Mouse (Mus musculus): ENCODE measurements at regions not wholly inside any gene's neighbourhood (a gene's known extent, or its start where the extent isn't known, plus 50 kb on each side); places are given as distances from the start of the nearest gene placed in this dataset.

GRCm38 (mm10) chr1:81950140-81950550, 282.8 kb upstream of the Gm9747 start:
- no peak overlapping the region for H3K27ac ChIP-seq (replicated peaks)
- H3K4me1 ChIP-seq (replicated peaks) = no peaks in the 10 kb centered on the region
- H3K9ac ChIP-seq = no peak overlapping the region
- no peak for ATAC-seq (ENCODE audit: insufficient read depth)
- H3K27me3 ChIP-seq = no peaks in the 10 kb centered on the region
- H3K9me3 ChIP-seq (replicated peaks) = no peaks in the 10 kb centered on the region
- H3K4me3 ChIP-seq (replicated peaks) = no peak overlapping the region
- WGBS (ENCODE audit: insufficient replicate concordance) = 39% methylated on average over 3 of the region's 3 CpGs
- no peaks in the 10 kb centered on the region for H3K36me3 ChIP-seq (replicated peaks)
- no peak overlapping the region for H3K4me2 ChIP-seq

GRCm38 (mm10) chr1:81950853-81951252, 282.1 kb upstream of the Gm9747 start:
- H3K4me1 ChIP-seq (replicated peaks) = no peaks in the 10 kb centered on the region
- ATAC-seq (ENCODE audit: insufficient read depth) = no peak; the same call in 1 of the 2 replicates
- no peak overlapping the region for H3K4me2 ChIP-seq
- H3K9ac ChIP-seq = no peak overlapping the region
- no peaks in the 10 kb centered on the region for H3K9me3 ChIP-seq (replicated peaks)
- no peaks in the 10 kb centered on the region for H3K27me3 ChIP-seq
- no peaks in the 10 kb centered on the region for H3K36me3 ChIP-seq (replicated peaks)
- 35% methylated on average over 1 of the region's 1 CpGs for WGBS (ENCODE audit: insufficient replicate concordance)
- no peak overlapping the region for H3K4me3 ChIP-seq (replicated peaks)
- H3K27ac ChIP-seq (replicated peaks) = no peak overlapping the region

- Histone ChIP-seq H3K27me3 (no peaks in the 10 kb centered on the region), H3K36me3 (replicated peaks) (no peaks in the 10 kb centered on the region), H3K9me3 (replicated peaks) (no peaks in the 10 kb centered on the region), H3K4me2 (no peak overlapping the region), H3K4me3 (replicated peaks) (no peak overlapping the region), H3K27ac (replicated peaks) (no peak overlapping the region), H3K9ac (no peak overlapping the region), H3K4me1 (replicated peaks) (no peaks in the 10 kb centered on the region)
- ATAC-seq (ENCODE audit: insufficient read depth) = no peak
- 59% methylated on average over 4 of the region's 4 CpGs for WGBS (ENCODE audit: insufficient replicate concordance)
Measured at GRCm38 (mm10) chr1:81951493-81952011, 281.4 kb upstream of the Gm9747 start.

- no peak overlapping the region for H3K4me3 ChIP-seq (replicated peaks)
- no peak overlapping the region for H3K4me2 ChIP-seq
- no peak overlapping the region for H3K27ac ChIP-seq (replicated peaks)
- no peaks in the 10 kb centered on the region for H3K27me3 ChIP-seq
- 46% methylated on average over 3 of the region's 3 CpGs for WGBS (ENCODE audit: insufficient replicate concordance)
- no peaks in the 10 kb centered on the region for H3K36me3 ChIP-seq (replicated peaks)
- H3K9ac ChIP-seq = no peak overlapping the region
- ATAC-seq (ENCODE audit: insufficient read depth) = no peak
- no peaks in the 10 kb centered on the region for H3K4me1 ChIP-seq (replicated peaks)
- H3K9me3 ChIP-seq (replicated peaks) = no peaks in the 10 kb centered on the region
Measured at GRCm38 (mm10) chr1:81952095-81952494, 280.8 kb upstream of the Gm9747 start.

- Histone ChIP-seq H3K27me3 (no peaks in the 10 kb centered on the region), H3K9ac (no peak overlapping the region), H3K4me3 (replicated peaks) (no peak overlapping the region), H3K27ac (replicated peaks) (no peak overlapping the region), H3K4me2 (no peak overlapping the region), H3K36me3 (replicated peaks) (no peaks in the 10 kb centered on the region), H3K4me1 (replicated peaks) (no peaks in the 10 kb centered on the region), H3K9me3 (replicated peaks) (no peaks in the 10 kb centered on the region)
- WGBS (ENCODE audit: insufficient replicate concordance) = 40% methylated on average over 2 of the region's 2 CpGs
- no peak for ATAC-seq (ENCODE audit: insufficient read depth)
Measured at GRCm38 (mm10) chr1:81954507-81954906, 278.4 kb upstream of the Gm9747 start.

GRCm38 (mm10) chr1:81967062-81967461, 265.9 kb upstream of the Gm9747 start:
- Histone ChIP-seq H3K4me1 (replicated peaks) (no peaks in the 10 kb centered on the region), H3K9me3 (replicated peaks) (no peaks in the 10 kb centered on the region), H3K4me2 (no peak overlapping the region), H3K27ac (replicated peaks) (no peak overlapping the region), H3K4me3 (replicated peaks) (no peak overlapping the region), H3K9ac (no peak overlapping the region), H3K27me3 (no peaks in the 10 kb centered on the region), H3K36me3 (replicated peaks) (no peaks in the 10 kb centered on the region)
- ATAC-seq (ENCODE audit: insufficient read depth) = no peak
- 62% methylated on average over 1 of the region's 1 CpGs for WGBS (ENCODE audit: insufficient replicate concordance)

GRCm38 (mm10) chr1:81967746-81968295, 265.1 kb upstream of the Gm9747 start:
- no peak overlapping the region for H3K4me3 ChIP-seq (replicated peaks)
- WGBS (ENCODE audit: insufficient replicate concordance) = 74% methylated on average over 1 of the region's 1 CpGs
- ATAC-seq (ENCODE audit: insufficient read depth) = no peak

GRCm38 (mm10) chr1:81972575-81972974, 260.3 kb upstream of the Gm9747 start:
- no peaks in the 10 kb centered on the region for H3K36me3 ChIP-seq (replicated peaks)
- no peak overlapping the region for H3K4me2 ChIP-seq
- no peak for ATAC-seq (ENCODE audit: insufficient read depth)
- no peaks in the 10 kb centered on the region for H3K27me3 ChIP-seq
- H3K4me1 ChIP-seq (replicated peaks) = no peaks in the 10 kb centered on the region
- no peak overlapping the region for H3K4me3 ChIP-seq (replicated peaks)
- H3K9ac ChIP-seq = no peak overlapping the region
- WGBS (ENCODE audit: insufficient replicate concordance) = 54% methylated on average over 5 of the region's 5 CpGs
- H3K27ac ChIP-seq (replicated peaks) = no peak overlapping the region
- no peaks in the 10 kb centered on the region for H3K9me3 ChIP-seq (replicated peaks)

More at GRCm38 (mm10) chr1:81967746-81968295, 265.1 kb upstream of the Gm9747 start:
- Histone ChIP-seq H3K9ac (no peak overlapping the region), H3K27ac (replicated peaks) (no peak overlapping the region), H3K36me3 (replicated peaks) (no peaks in the 10 kb centered on the region), H3K27me3 (no peaks in the 10 kb centered on the region), H3K4me1 (replicated peaks) (no peaks in the 10 kb centered on the region), H3K9me3 (replicated peaks) (no peaks in the 10 kb centered on the region), H3K4me2 (no peak overlapping the region)

- H3K4me2 ChIP-seq = no peak overlapping the region
- no peak overlapping the region for H3K4me3 ChIP-seq (replicated peaks)
- no peak overlapping the region for H3K27ac ChIP-seq (replicated peaks)
- no peaks in the 10 kb centered on the region for H3K27me3 ChIP-seq
- no peaks in the 10 kb centered on the region for H3K36me3 ChIP-seq (replicated peaks)
- no peak for ATAC-seq (ENCODE audit: insufficient read depth)
- H3K9ac ChIP-seq = no peak overlapping the region
- H3K9me3 ChIP-seq (replicated peaks) = no peaks in the 10 kb centered on the region
- 64% methylated on average over 4 of the region's 4 CpGs for WGBS (ENCODE audit: insufficient replicate concordance)
- no peaks in the 10 kb centered on the region for H3K4me1 ChIP-seq (replicated peaks)
Measured at GRCm38 (mm10) chr1:81973481-81973880, 259.4 kb upstream of the Gm9747 start.

- no peak overlapping the region for H3K9ac ChIP-seq
- H3K4me2 ChIP-seq = no peak overlapping the region
- ATAC-seq (ENCODE audit: insufficient read depth) = no peak
- no peak overlapping the region for H3K4me3 ChIP-seq (replicated peaks)
- H3K4me1 ChIP-seq (replicated peaks) = no peaks in the 10 kb centered on the region
- H3K27ac ChIP-seq (replicated peaks) = no peak overlapping the region
- no peaks in the 10 kb centered on the region for H3K27me3 ChIP-seq
- WGBS (ENCODE audit: insufficient replicate concordance) = 65% methylated on average over 5 of the region's 5 CpGs
- H3K9me3 ChIP-seq (replicated peaks) = no peaks in the 10 kb centered on the region
- H3K36me3 ChIP-seq (replicated peaks) = no peaks in the 10 kb centered on the region
Measured at GRCm38 (mm10) chr1:82007943-82008342, 225.0 kb upstream of the Gm9747 start.

GRCm38 (mm10) chr1:82008805-82009204, 224.1 kb upstream of the Gm9747 start:
- H3K27ac ChIP-seq (replicated peaks) = no peak overlapping the region
- no peak overlapping the region for H3K9ac ChIP-seq
- H3K4me2 ChIP-seq = no peak overlapping the region
- ATAC-seq (ENCODE audit: insufficient read depth) = no peak
- no peaks in the 10 kb centered on the region for H3K9me3 ChIP-seq (replicated peaks)
- no peaks in the 10 kb centered on the region for H3K27me3 ChIP-seq
- 61% methylated on average over 4 of the region's 4 CpGs for WGBS (ENCODE audit: insufficient replicate concordance)
- no peak overlapping the region for H3K4me3 ChIP-seq (replicated peaks)
- H3K36me3 ChIP-seq (replicated peaks) = no peaks in the 10 kb centered on the region
- no peaks in the 10 kb centered on the region for H3K4me1 ChIP-seq (replicated peaks)

GRCm38 (mm10) chr1:82010995-82011394, 221.9 kb upstream of the Gm9747 start:
- Histone ChIP-seq H3K27ac (replicated peaks) (no peak overlapping the region), H3K36me3 (replicated peaks) (no peaks in the 10 kb centered on the region), H3K27me3 (no peaks in the 10 kb centered on the region), H3K9ac (no peak overlapping the region), H3K4me1 (replicated peaks) (no peaks in the 10 kb centered on the region), H3K4me3 (replicated peaks) (no peak overlapping the region), H3K9me3 (replicated peaks) (no peaks in the 10 kb centered on the region), H3K4me2 (no peak overlapping the region)
- ATAC-seq (ENCODE audit: insufficient read depth) = no peak
- 39% methylated on average over 1 of the region's 1 CpGs for WGBS (ENCODE audit: insufficient replicate concordance)
